Mouse (Mus musculus) ES-Bruce4 (cell line): Measurements from ENCODE around the gene Syp. TPM values are rescaled to one million over a fixed set of nuclear protein-coding genes. Genes with fewer than 3 reads are reported as not detected.

Source experiments
- H3K27ac ChIP-seq: 2 replicates; pipeline ENCODE4 v1.5.1; 2012; ENCODE audit warnings: low read length, inconsistent platforms; ENCODE audit not compliant: insufficient read depth
- H3K27me3 ChIP-seq: 2 replicates; pipeline ENCODE4 v1.6.1; 2012; ENCODE audit warnings: mild to moderate bottlenecking, low read length, inconsistent platforms; ENCODE audit not compliant: control insufficient read depth, poor library complexity, insufficient read depth, severe bottlenecking
- H3K36me3 ChIP-seq: 2 replicates; pipeline ENCODE4 v1.6.1; 2012; ENCODE audit warnings: inconsistent platforms, mild to moderate bottlenecking, low read length, moderate library complexity; ENCODE audit not compliant: control insufficient read depth, poor library complexity, insufficient read depth, severe bottlenecking
- H3K4me1 ChIP-seq: one replicate; pipeline ENCODE4 v1.8.1; 2011; ENCODE audit warnings: low read length; ENCODE audit not compliant: control insufficient read depth, insufficient read depth
- H3K4me3 ChIP-seq: 2 replicates; pipeline ENCODE4 v1.5.1; 2011; ENCODE audit warnings: low read depth, mild to moderate bottlenecking, low read length
- H3K9ac ChIP-seq: 2 replicates; pipeline ENCODE4 v1.6.1; 2012; ENCODE audit warnings: low read depth, mild to moderate bottlenecking, inconsistent platforms; ENCODE audit not compliant: poor library complexity, severe bottlenecking
- H3K9me3 ChIP-seq: replicated peaks from 2 replicates; pipeline ENCODE4 v1.6.1; 2012; ENCODE audit warnings: mild to moderate bottlenecking, low read length, inconsistent platforms; ENCODE audit not compliant: control insufficient read depth, poor library complexity, insufficient read depth, severe bottlenecking
- CTCF ChIP-seq: IDR thresholded peaks from one replicate; pipeline ENCODE4 v1.8.1; 2011; ENCODE audit warnings: low read depth, low read length
- EP300 ChIP-seq: IDR thresholded peaks from 2 replicates; pipeline ENCODE4 v1.6.1; 2011; ENCODE audit warnings: low read depth, low read length; ENCODE audit not compliant: insufficient read depth
- POLR2A ChIP-seq: IDR thresholded peaks from one replicate; pipeline ENCODE4 v1.8.1; 2011; ENCODE audit warnings: low read length; ENCODE audit not compliant: insufficient read depth
- polyA plus RNA-seq: library from polyadenylated mRNA; stranded (reverse); fragments of >200 nt; gene quantifications from 2 replicates; pipeline ENCODE4 v1.2.4, GENCODE M21; 2011; ENCODE audit warnings: low read depth; ENCODE audit not compliant: missing spikeins, insufficient read depth, insufficient read length

The Syp gene
- polyA plus RNA-seq, 1 experiment, result 5.9 TPM

DNA sequence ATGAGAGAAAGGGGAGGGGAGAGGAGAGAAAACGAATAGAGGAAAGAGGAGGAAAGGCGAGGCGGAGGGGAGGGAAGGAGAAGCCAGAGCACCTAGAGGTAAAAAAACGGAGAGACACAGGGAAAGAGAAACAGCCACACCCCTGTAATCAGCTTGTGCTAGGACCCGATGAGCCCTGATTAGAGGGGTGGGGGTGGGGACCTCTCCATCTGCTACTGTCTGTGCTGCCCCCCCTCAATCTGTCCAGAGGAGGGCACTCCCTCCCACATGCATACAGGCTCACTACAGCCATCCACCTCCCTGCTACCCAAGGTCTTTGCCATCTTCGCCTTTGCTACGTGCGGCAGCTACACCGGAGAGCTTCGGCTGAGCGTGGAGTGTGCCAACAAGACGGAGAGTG, 2.5 kb downstream of the Syp start:
- H3K4me1 ChIP-seq, result no peaks in the 10 kb centered on the region
- TF ChIP-seq EP300 (no peak), POLR2A (no peak), CTCF (no peak)
- H3K27ac ChIP-seq, result no peak overlapping the region
- 0 out of 2 replicates have a peak overlapping the region, but pooled peaks have one; percentile 2 for H3K4me3 ChIP-seq
- H3K9me3 ChIP-seq, result no peaks in the 10 kb centered on the region
- H3K27me3 ChIP-seq, result no peaks in the 10 kb centered on the region
- H3K36me3 ChIP-seq, result no peaks in the 10 kb centered on the region
- H3K9ac ChIP-seq, result no peak overlapping the region

DNA sequence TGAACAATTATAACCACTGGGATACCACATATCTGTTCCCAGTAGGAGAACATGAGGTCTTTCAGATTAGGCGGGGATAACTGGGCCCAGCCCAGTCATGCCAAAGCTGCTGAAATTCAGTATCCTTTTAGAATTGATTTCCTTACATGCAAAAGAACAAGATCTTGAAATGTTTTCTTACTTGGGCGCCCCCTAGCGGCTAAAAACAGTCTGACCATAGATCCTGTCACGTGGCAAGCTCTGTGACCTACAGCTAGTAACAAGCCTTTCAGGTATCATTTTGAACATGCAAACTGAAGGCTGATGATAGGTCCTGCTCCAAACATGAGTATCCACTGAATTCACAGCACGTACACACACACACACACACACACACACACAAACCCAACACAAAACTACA, 7.1 kb downstream of the Syp start:
- Histone ChIP-seq H3K4me1 (no peaks in the 10 kb centered on the region), H3K27me3 (no peaks in the 10 kb centered on the region), H3K9ac (no peak overlapping the region), H3K27ac (no peak overlapping the region), H3K36me3 (no peaks in the 10 kb centered on the region), H3K4me3 (no peak overlapping the region), H3K9me3 (no peaks in the 10 kb centered on the region)
- TF ChIP-seq POLR2A (no peak), CTCF (no peak), EP300 (no peak)

GRCm38 (mm10) chrX:7648671-7649304, 10.5 kb downstream of the Syp start:
- TF ChIP-seq EP300, result no peak
- no peak for TF ChIP-seq POLR2A
- no peak for TF ChIP-seq CTCF
- Histone ChIP-seq H3K36me3 (no peaks in the 10 kb centered on the region), H3K9ac (peak overlapping the region; percentile 71), H3K27ac (peak overlapping the region; percentile 68), H3K27me3 (no peaks in the 10 kb centered on the region), H3K9me3 (no peaks in the 10 kb centered on the region), H3K4me1 (peaks cover 2% of the 10 kb centered on the region), H3K4me3 (peak overlapping the region; percentile 80)

- Histone ChIP-seq H3K4me3 (peak within 1 kb of the TSS; percentile 67), H3K4me1 (no peaks in the 10 kb centered on the region), H3K27me3 (no peaks in the 10 kb centered on the region), H3K9ac (peak within 1 kb of the TSS; percentile 58), H3K27ac (no peak within 1 kb of the TSS), H3K36me3 (no peaks in the 10 kb centered on the region), H3K9me3 (no peaks in the 10 kb centered on the region)
- no peak for TF ChIP-seq POLR2A
- no peak for TF ChIP-seq CTCF
- TF ChIP-seq EP300, result no peak
Observed at GRCm38 (mm10) chrX:7657221-7657639, 19.0 kb downstream of the Syp start, which contains the start of gene Prickle3. TSS of gene Prickle3 (plus strand) at chrX:7657260.

DNA sequence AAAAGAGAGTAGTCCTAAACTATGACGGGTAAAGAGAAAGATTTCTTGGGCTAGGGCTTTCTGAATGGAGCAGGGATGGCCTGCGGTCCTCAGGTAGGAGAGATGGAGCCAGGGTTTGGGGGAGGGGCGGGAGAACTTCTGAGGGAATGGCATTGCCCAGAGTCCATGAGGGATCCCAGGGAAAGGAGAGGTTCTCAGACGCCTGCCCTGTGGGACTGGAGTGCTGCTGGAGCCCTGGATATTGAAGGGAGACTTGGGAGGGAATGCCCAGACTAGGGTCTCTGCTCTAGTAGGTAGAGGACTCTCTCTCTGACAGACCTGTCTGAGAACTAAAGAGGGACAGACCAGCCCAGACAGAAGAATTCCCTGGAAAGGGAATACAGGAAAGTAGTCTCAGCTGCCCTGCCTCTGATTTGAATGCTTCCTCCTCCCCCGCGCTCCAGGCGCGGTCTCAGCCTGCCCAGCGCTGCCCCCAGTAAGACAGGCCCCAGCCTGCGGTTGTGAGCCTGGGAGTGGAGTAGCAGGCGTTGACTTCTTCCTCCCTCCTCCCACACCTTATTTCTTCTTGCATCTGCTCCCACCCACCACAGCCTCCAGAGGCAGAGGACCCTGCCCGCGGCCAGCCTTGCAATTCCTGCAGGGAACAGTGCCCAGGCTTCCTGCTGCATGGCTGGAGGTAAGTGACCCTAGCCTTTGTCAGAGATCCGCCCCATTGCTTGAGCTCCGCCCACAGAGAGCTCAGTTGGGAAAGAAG, 19.9 kb downstream of the Syp start:
- peak overlapping the region; percentile 42 for H3K4me3 ChIP-seq
- no peaks in the 10 kb centered on the region for H3K9me3 ChIP-seq
- H3K36me3 ChIP-seq, result no peaks in the 10 kb centered on the region
- H3K27me3 ChIP-seq, result no peaks in the 10 kb centered on the region
- peak overlapping the region; percentile 58; the same call in 1 of the 2 replicates for H3K9ac ChIP-seq
- no peaks in the 10 kb centered on the region for H3K4me1 ChIP-seq
- H3K27ac ChIP-seq, result no peak overlapping the region
- TF ChIP-seq EP300 (no peak), POLR2A (no peak), CTCF (no peak)
